Mouse (Mus musculus): ENCODE measurements at regions not wholly inside any gene's neighbourhood (a gene's known extent, or its start where the extent isn't known, plus 50 kb on each side); places are given as distances from the start of the nearest gene placed in this dataset.

DNA sequence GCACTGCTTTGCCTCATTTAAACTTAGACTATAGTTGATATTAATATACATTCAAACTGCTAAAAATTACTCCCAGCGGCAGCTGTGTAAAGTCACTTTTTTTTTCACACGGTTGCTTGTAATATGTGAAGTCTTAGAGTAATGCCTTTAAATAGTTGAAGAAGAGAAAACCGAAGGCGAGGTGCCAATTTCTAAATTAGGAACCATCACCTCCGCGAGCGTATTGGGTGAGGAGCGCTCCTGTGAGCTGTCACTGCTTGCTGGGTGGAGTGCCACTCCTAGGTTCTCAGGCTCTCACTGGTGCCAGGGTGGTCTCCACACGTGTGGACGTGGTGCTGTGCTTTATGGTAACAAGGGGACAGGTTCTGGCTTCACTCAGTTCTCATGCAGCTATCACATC lies 82.8 kb upstream of the Nectin3 start:
- Histone ChIP-seq H3K36me3 (ENCODE audit: control insufficient read depth, insufficient read depth, low read length, poor library complexity, severe bottlenecking) (no peaks in the 10 kb centered on the region), H3K4me3 (ENCODE audit: insufficient read depth in 1 of 2, low read depth in 1 of 2, low read length in 2 of 2, poor library complexity in 1 of 2, severe bottlenecking in 1 of 2) (no peak overlapping the region), H3K27ac (ENCODE audit: insufficient read depth, low read depth, low read length, poor library complexity, severe bottlenecking) (no peak overlapping the region), H3K9me3 (ENCODE audit: control insufficient read depth, insufficient read depth, low read depth, low read length) (no peaks in the 10 kb centered on the region), H3K9ac (ENCODE audit: insufficient read depth, low read depth, low read length, poor library complexity, severe bottlenecking) (no peak overlapping the region), H3K4me1 (ENCODE audit: control insufficient read depth in 2 of 2, insufficient read depth in 2 of 2, low read length in 2 of 2, poor library complexity in 1 of 2) (no peaks in the 10 kb centered on the region)
- in situ Hi-C loops (cut with MboI; ENCODE audit: low sequenced_read_pairs in 2 of 2, unreplicated experiment in 2 of 2): no loop called here
- TF ChIP-seq MAFK (IDR thresholded peaks at IDR 0.05; ENCODE audit: insufficient read depth, low read depth, low read length): no peak
- TF ChIP-seq HCFC1 (IDR thresholded peaks at IDR 0.05; ENCODE audit: borderline replicate concordance, insufficient read depth, low read length): no peak
- TF ChIP-seq ZC3H11A (IDR thresholded peaks at IDR 0.05; ENCODE audit: borderline replicate concordance, low read depth, low read length): no peak
- TF ChIP-seq CHD2 (IDR thresholded peaks at IDR 0.05; ENCODE audit: low read depth, low read length): no peak
- TF ChIP-seq ZNF384 (IDR thresholded peaks at IDR 0.05; ENCODE audit: low read depth, low read length): no peak
- DNase-seq (ENCODE audit: low read depth, low spot score): no peak

DNA sequence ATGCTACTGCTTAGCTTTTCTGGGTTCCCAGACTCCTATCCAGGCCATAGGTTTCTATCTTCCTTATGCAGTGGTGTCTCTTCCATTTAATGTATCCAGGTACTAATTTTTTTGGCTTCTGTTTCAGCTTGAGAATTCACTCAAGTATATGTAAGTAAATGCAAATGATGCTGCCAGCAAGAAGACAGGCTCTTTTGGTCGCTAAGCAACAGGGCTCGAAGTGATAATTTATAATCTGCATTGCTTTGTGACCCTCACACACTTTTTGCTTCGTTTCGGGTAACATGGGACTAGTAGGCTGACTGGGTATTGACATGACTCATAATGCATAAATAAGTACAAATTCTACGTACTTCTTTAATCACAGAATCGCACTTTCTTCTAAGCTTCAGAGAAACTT lies 75.9 kb upstream of the Nectin3 start:
- Histone ChIP-seq H3K9me3 (ENCODE audit: control insufficient read depth, insufficient read depth, low read depth, low read length) (no peaks in the 10 kb centered on the region), H3K27ac (ENCODE audit: insufficient read depth, low read depth, low read length, poor library complexity, severe bottlenecking) (no peak overlapping the region), H3K36me3 (ENCODE audit: control insufficient read depth, insufficient read depth, low read length, poor library complexity, severe bottlenecking) (no peaks in the 10 kb centered on the region), H3K4me1 (ENCODE audit: control insufficient read depth in 2 of 2, insufficient read depth in 2 of 2, low read length in 2 of 2, poor library complexity in 1 of 2) (no peaks in the 10 kb centered on the region), H3K9ac (ENCODE audit: insufficient read depth, low read depth, low read length, poor library complexity, severe bottlenecking) (no peak overlapping the region), H3K4me3 (ENCODE audit: insufficient read depth in 1 of 2, low read depth in 1 of 2, low read length in 2 of 2, poor library complexity in 1 of 2, severe bottlenecking in 1 of 2) (no peak overlapping the region)
- TF ChIP-seq ZNF384 (IDR thresholded peaks at IDR 0.05; ENCODE audit: low read depth, low read length): no peak
- no peak for TF ChIP-seq HCFC1 (IDR thresholded peaks at IDR 0.05; ENCODE audit: borderline replicate concordance, insufficient read depth, low read length)
- no peak for TF ChIP-seq ZC3H11A (IDR thresholded peaks at IDR 0.05; ENCODE audit: borderline replicate concordance, low read depth, low read length)
- no peak for TF ChIP-seq MAFK (IDR thresholded peaks at IDR 0.05; ENCODE audit: insufficient read depth, low read depth, low read length)
- no peak for TF ChIP-seq CHD2 (IDR thresholded peaks at IDR 0.05; ENCODE audit: low read depth, low read length)
- in situ Hi-C loops (cut with MboI; ENCODE audit: low sequenced_read_pairs in 2 of 2, unreplicated experiment in 2 of 2): no loop called here
- no peak for DNase-seq (ENCODE audit: low read depth, low spot score)

DNA sequence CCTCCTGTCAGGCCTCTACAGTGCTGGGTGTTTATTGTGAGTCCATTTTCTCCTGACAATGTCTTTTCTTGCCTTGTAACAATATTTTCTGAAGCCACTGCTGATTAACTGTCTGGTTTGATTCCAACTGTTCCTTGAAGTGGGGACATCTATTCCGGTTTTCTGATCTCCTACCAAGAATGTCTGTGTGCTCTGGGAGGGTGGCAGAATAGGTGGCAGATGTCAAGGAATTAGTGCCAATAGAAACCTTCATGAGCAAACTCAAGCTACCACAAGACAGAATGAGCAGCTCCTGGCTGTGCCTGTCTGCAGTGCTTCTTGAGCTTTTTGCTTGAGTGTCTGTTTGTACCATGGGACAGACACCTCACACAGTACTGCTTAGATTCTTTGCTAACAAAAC lies 69.1 kb upstream of the Nectin3 start:
- TF ChIP-seq ZNF384 (IDR thresholded peaks at IDR 0.05; ENCODE audit: low read depth, low read length): no peak
- no peak for TF ChIP-seq ZC3H11A (IDR thresholded peaks at IDR 0.05; ENCODE audit: borderline replicate concordance, low read depth, low read length)
- no peak for TF ChIP-seq MAFK (IDR thresholded peaks at IDR 0.05; ENCODE audit: insufficient read depth, low read depth, low read length)
- no peak for TF ChIP-seq CHD2 (IDR thresholded peaks at IDR 0.05; ENCODE audit: low read depth, low read length)
- TF ChIP-seq HCFC1 (IDR thresholded peaks at IDR 0.05; ENCODE audit: borderline replicate concordance, insufficient read depth, low read length): no peak
- Histone ChIP-seq H3K4me3 (ENCODE audit: insufficient read depth in 1 of 2, low read depth in 1 of 2, low read length in 2 of 2, poor library complexity in 1 of 2, severe bottlenecking in 1 of 2) (no peak overlapping the region), H3K36me3 (ENCODE audit: control insufficient read depth, insufficient read depth, low read length, poor library complexity, severe bottlenecking) (no peaks in the 10 kb centered on the region), H3K4me1 (ENCODE audit: control insufficient read depth in 2 of 2, insufficient read depth in 2 of 2, low read length in 2 of 2, poor library complexity in 1 of 2) (no peaks in the 10 kb centered on the region), H3K27ac (ENCODE audit: insufficient read depth, low read depth, low read length, poor library complexity, severe bottlenecking) (no peak overlapping the region), H3K9ac (ENCODE audit: insufficient read depth, low read depth, low read length, poor library complexity, severe bottlenecking) (no peak overlapping the region), H3K9me3 (ENCODE audit: control insufficient read depth, insufficient read depth, low read depth, low read length) (no peaks in the 10 kb centered on the region)
- in situ Hi-C loops (cut with MboI; ENCODE audit: low sequenced_read_pairs in 2 of 2, unreplicated experiment in 2 of 2): no loop called here
- DNase-seq (ENCODE audit: low read depth, low spot score): no peak

DNA sequence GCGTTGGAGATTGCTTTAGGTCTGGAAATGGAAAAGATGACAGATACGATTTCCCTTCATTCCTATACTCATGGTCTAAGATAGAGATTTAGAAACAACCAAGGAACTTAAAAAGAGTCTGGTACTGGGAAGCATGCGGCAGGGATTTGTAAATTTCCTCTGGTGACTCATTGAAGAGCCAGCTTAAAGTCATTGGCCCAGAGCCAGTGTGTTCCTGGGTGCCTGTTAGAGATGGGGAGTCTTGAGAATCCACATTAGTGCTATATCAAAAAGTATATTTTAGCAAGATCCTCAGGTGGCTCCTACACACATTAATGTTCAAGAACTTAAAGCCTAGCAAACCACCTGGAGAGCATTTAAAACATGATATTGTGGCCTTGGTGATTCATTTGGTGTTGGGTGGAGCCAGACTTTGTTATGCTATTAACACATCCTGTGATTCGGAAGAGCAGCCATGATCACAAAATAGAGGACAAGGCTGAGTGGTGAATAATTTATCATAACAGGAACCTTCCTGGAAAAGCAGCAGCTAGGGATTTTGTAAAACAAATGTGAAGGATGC lies 67.8 kb upstream of the Nectin3 start:
- DNase-seq (ENCODE audit: low read depth, low spot score): no peak
- no peak overlapping the region for H3K4me3 ChIP-seq (ENCODE audit: insufficient read depth in 1 of 2, low read depth in 1 of 2, low read length in 2 of 2, poor library complexity in 1 of 2, severe bottlenecking in 1 of 2)
- no peak overlapping the region for H3K27ac ChIP-seq (ENCODE audit: insufficient read depth, low read depth, low read length, poor library complexity, severe bottlenecking)

DNA sequence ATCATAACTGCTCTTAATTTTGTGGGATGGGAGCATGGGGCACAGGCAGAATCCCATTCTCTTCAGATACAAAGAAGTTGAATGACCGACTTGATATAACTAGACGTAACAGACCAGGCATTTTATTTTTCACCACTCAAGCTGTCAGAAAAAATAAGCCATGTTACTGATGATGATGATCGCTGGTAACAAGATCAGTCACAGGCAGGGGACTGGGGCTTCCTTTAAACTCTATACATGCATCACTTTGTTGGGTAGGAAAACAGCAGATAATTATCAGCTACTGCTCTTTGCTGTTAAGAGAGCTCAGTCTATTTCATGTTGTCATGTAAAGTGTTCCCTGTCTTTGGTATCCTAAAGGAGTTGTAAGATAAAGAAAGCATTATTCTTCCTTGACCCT lies 59.0 kb upstream of the Nectin3 start:
- Histone ChIP-seq H3K4me3 (ENCODE audit: insufficient read depth in 1 of 2, low read depth in 1 of 2, low read length in 2 of 2, poor library complexity in 1 of 2, severe bottlenecking in 1 of 2) (no peak overlapping the region), H3K9me3 (ENCODE audit: control insufficient read depth, insufficient read depth, low read depth, low read length) (no peaks in the 10 kb centered on the region), H3K27ac (ENCODE audit: insufficient read depth, low read depth, low read length, poor library complexity, severe bottlenecking) (no peak overlapping the region), H3K4me1 (ENCODE audit: control insufficient read depth in 2 of 2, insufficient read depth in 2 of 2, low read length in 2 of 2, poor library complexity in 1 of 2) (no peaks in the 10 kb centered on the region), H3K36me3 (ENCODE audit: control insufficient read depth, insufficient read depth, low read length, poor library complexity, severe bottlenecking) (no peaks in the 10 kb centered on the region), H3K9ac (ENCODE audit: insufficient read depth, low read depth, low read length, poor library complexity, severe bottlenecking) (no peak overlapping the region)
- TF ChIP-seq HCFC1 (IDR thresholded peaks at IDR 0.05; ENCODE audit: borderline replicate concordance, insufficient read depth, low read length): no peak
- no peak for TF ChIP-seq ZC3H11A (IDR thresholded peaks at IDR 0.05; ENCODE audit: borderline replicate concordance, low read depth, low read length)
- TF ChIP-seq ZNF384 (IDR thresholded peaks at IDR 0.05; ENCODE audit: low read depth, low read length): no peak
- TF ChIP-seq CHD2 (IDR thresholded peaks at IDR 0.05; ENCODE audit: low read depth, low read length): no peak
- TF ChIP-seq MAFK (IDR thresholded peaks at IDR 0.05; ENCODE audit: insufficient read depth, low read depth, low read length): no peak
- DNase-seq (ENCODE audit: low read depth, low spot score): no peak
- in situ Hi-C loops (cut with MboI; ENCODE audit: low sequenced_read_pairs in 2 of 2, unreplicated experiment in 2 of 2): no loop called here

More for the DNA sequence above, 67.8 kb upstream of the Nectin3 start:
- in situ Hi-C loops (cut with MboI; ENCODE audit: low sequenced_read_pairs in 2 of 2, unreplicated experiment in 2 of 2): no loop called here
- Histone ChIP-seq H3K36me3 (ENCODE audit: control insufficient read depth, insufficient read depth, low read length, poor library complexity, severe bottlenecking) (no peaks in the 10 kb centered on the region), H3K4me1 (ENCODE audit: control insufficient read depth in 2 of 2, insufficient read depth in 2 of 2, low read length in 2 of 2, poor library complexity in 1 of 2) (no peaks in the 10 kb centered on the region), H3K9ac (ENCODE audit: insufficient read depth, low read depth, low read length, poor library complexity, severe bottlenecking) (no peak overlapping the region), H3K9me3 (ENCODE audit: control insufficient read depth, insufficient read depth, low read depth, low read length) (no peaks in the 10 kb centered on the region)
- no peak for TF ChIP-seq CHD2 (IDR thresholded peaks at IDR 0.05; ENCODE audit: low read depth, low read length)
